Mouse (Mus musculus) CD4-positive naive resting alpha-beta T cell, adult 76 days (primary cell): Measurements from ENCODE around the gene Mmp25. TPM values are rescaled to one million over a fixed set of nuclear protein-coding genes. Genes with fewer than 3 reads are reported as not detected.

Experiments used
- total RNA-seq: library from RNA; stranded (reverse); gene quantifications from one replicate; pipeline ENCODE4 v1.2.4, GENCODE M21; 2023

Gene Mmp25
- 0.38 TPM for total RNA-seq

GRCm38 (mm10) chr17:23644613-23645495, at the start of gene Mmp25:
TSS of gene Mmp25 (minus strand) at chr17:23645277.

DNA sequence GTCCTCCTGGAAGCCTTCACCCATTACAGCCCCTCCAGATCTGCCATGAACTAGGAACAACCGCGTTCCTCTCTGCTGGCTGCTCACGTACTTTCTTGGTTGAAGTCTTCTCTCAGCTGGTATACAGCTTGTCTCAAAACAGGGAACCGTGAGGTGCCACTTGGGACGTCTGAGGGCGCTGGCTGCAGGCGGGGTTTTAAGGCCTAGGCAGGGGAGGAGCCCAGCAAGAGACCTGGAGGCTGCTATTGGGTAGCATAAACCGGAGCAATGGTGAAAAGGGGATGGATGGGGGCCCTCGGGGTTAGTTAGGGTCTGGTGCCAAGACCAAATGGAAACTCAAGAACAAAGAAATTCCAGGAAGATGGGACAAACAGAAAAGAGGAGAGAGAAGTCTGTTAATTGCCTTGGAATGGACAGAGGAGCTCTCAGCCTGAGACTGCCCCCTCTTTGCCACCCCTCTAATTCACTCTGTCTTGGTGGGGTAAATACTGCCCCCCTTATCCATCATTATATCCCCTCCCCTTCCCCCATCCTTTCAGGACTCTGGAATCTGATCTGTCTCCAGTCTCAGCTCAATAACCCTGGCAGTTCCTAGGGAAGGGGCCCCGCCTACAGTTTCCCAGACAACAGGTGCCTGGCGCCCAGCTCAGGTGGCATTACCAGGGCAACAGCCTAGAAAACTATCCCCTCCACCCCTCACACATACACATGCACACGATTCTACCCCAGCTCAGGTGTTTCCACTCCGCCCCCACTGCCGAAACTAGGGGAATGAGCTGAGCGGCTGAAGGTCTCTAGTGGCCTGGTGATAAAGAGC, 39.0 kb upstream of the Mmp25 start, which contains the start of gene Cldn9:
Cldn9 (minus strand) TSS at position 171 of the 817 bp plus-strand sequence.

DNA sequence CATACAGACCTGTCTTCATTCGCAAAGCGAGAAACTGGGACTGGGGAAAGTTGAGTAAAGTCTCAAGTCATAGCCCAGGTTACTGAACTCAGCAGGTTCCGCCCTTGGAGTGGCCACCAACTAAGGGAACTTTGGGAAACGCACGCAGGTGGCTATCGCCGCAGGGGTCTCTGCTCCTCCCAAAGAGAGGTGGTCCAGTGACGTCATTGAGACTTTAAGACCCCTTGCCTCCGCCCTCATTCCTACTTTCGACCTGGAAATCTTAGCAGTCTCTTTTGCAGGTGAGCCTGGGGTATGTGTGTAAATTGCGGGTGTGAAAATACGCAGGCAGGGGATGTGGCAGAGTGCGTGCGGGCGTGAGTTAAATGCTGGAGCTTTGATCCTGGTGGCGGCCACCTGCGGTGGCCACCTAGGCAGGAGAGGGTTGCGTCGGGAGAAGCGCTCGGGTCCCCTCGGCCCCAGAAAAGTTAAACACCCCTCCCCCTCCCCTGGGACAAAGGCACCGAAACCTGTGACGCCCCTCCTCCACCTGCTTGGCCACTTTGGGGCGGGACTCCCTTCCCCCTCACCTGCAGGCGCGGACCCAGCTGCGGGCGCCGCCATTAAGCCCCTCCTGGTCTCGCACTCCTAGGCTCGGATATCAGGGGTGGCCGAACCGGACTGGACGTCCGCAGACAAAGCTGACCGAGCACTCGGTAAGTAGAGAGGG, 34.2 kb upstream of the Mmp25 start, which contains the start of gene Cldn6:
Cldn6 (plus strand) TSS at position 123 of the 709 bp plus-strand sequence.

GRCm38 (mm10) chr17:23677236-23677679, 32.2 kb upstream of the Mmp25 start, which contains the start of gene Tnfrsf12a:
TSS of gene Tnfrsf12a (minus strand) at chr17:23677468.

GRCm38 (mm10) chr17:23673424-23674073, 28.5 kb upstream of the Mmp25 start, which contains the start of the genes Hcfc1r1 and Thoc6:
TSS of gene Hcfc1r1 (plus strand) at chr17:23673596.
TSS of gene Thoc6 (minus strand) at chr17:23673882.

DNA sequence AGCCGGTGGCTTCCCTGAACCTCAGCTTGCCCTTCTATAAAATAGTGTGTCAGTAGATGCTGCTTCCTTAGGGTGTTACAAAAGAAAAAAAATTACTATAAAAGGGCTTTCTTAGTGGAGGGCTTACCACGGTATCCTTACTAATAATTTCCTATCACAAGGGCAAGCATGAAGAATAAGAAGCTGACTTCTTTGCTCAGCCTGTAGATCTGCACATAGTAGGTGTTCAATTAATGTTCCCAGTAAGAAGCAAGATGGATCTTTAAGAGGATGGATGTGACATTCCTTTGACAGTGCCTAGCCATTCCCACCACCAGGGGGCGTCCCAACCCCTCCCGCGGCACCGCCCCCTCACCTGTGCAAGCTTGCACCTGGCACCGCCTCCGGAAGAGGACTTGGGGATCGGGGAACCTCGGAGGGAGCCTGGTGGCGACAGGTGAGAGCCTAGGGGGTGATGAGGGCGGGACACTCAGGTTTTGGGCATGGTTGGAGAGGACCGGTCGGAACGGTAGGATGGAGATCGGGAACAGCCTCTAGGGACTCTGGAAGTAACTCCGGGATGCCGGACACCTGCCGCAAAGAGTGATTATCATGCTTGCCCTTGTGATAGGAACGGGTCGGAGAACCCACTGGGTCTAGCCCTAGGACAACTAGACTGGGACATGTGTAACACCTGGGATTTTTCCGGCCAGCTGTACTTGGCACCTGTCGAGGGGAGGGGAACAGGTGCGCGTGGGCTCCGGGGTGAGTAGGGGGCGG, 15.2 kb upstream of the Mmp25 start, which contains the start of gene Bicdl2:
Bicdl2 (plus strand) TSS at position 390 of the 759 bp plus-strand sequence.

DNA sequence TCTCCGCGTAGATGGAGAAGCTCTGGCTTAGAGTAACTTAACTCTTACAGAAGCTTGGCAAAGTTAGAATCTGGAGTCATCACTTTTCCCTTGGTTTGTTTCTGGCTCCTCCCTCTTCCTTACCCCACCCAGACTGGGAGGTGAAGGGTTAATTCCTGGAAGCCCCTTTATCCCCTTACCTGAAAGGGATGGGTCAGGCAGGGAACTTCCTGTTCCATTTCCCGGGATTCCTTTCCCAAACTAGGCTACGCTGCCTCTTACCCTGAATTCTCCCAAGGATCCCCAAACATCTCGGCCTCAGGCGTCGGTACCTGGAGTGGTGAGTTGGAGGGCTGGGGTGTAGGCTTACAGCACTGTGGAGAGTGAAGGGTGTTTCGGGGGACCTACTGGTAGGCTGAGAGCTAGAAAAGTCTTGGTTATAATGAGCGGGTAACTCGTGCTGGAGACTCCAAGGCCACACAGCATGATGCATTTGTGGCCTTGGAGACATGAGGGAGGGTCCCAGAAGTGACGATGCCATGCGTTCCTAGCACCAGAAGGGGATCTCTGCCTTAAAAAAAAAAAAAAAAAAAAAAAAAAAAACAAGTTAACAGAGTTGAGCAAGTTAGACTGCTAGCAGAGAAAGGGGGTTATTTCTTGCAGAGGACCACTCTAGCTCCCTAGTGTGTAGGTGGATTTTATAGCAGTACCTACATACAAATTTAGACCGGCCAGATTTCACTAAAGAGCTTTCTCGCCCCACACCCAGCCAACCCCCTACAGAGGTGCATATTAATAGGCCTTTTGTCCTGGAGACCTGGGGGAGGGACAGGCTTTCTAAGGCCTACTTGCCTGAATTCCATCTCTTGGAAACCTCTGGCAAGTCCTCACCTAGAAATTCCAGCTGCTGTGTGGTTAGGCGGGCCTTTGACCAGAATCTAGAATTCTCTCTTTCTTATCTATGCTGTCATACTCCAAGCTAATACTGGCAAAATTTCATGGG, 44.1 kb downstream of the Mmp25 start, which contains the start of gene Zscan10:
Zscan10 (plus strand) TSS at position 216 of the 982 bp plus-strand sequence.

DNA sequence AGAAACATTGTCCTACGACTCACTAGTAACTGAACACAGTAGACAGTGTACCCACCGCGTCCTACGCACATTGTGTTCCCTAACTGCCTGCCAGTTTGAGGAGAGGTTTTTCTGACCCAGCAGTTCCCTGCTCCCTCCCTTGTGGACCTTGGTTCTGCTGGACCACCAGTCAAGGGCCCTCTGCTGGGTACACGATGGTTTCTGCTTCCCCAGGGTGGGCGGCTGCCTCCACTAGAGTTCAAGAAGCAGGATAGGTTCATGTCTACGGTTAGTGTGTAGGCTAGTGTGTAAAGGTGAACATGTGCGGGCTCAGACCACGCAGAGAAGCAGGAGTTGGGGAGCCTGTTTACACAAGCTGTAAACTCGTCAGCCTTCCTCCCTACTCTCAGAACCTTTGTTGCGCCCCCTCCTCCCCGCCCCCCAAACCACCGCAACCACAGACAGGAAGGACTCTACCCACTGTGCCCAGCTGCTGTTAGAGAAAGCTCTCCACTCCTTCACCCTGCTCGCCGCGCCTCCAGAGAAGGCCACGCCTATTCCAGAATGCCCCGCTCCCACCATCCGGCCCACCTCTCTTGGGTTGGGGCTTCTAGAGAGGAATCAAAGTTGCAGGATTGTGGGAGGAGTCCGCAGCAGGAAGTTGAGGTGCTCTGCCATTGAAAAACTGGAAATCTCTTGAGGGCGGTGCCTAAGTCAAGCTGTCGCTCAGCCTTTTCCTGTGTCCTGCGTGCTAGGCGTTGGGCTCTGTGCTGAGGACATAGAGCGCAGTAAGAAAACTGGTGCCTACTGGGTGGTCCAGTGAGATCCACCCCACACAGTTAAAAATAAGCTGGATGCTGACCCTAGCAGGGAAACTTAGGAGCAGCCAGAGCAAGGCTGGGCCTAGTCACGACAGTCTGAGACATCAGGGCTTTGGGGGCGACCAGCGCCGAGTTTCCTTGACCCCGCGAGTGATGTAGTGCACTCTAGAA, 46.2 kb downstream of the Mmp25 start, which contains the start of gene Zfp13:
Zfp13 (minus strand) TSS at position 906 of the 971 bp plus-strand sequence.

Other genes with a start within 250 kb of the Mmp25 start
- not detected for gene Vmn2r117, start 165.6 kb downstream of the Mmp25 start, total RNA-seq
- gene Zfp213, start 81.0 kb downstream of the Mmp25 start, total RNA-seq: 7.6 TPM
- not detected for gene Zfp13, start 45.8 kb downstream of the Mmp25 start, total RNA-seq
- gene Zscan10, start 44.4 kb downstream of the Mmp25 start, total RNA-seq: not detected
- gene Bicdl2, start 15.2 kb upstream of the Mmp25 start, total RNA-seq: 0.35 TPM
- 42.8 TPM for gene Hcfc1r1, start 28.3 kb upstream of the Mmp25 start, total RNA-seq
- gene Thoc6, start 28.6 kb upstream of the Mmp25 start, total RNA-seq: 22.1 TPM
- 71.7 TPM for gene Tnfrsf12a, start 32.2 kb upstream of the Mmp25 start, total RNA-seq
- not detected for gene Cldn6, start 34.0 kb upstream of the Mmp25 start, total RNA-seq
- not detected for gene Cldn9, start 38.7 kb upstream of the Mmp25 start, total RNA-seq
- not detected for gene 1520401A03Rik, start 77.5 kb upstream of the Mmp25 start, total RNA-seq
- 37.1 TPM for gene Pkmyt1, start 81.1 kb upstream of the Mmp25 start, total RNA-seq
- gene Paqr4, start 95.6 kb upstream of the Mmp25 start, total RNA-seq: 2.0 TPM
- 0.62 TPM for gene Kremen2, start 100.6 kb upstream of the Mmp25 start, total RNA-seq
- 18.9 TPM for gene Flywch1, start 126.3 kb upstream of the Mmp25 start, total RNA-seq
- gene Flywch2, start 140.8 kb upstream of the Mmp25 start, total RNA-seq: not detected
- gene Srrm2, start 145.3 kb upstream of the Mmp25 start, total RNA-seq: 1,551 TPM
- 130 TPM for gene Elob, start 183.9 kb upstream of the Mmp25 start, total RNA-seq
- gene Prss33, start 190.8 kb upstream of the Mmp25 start, total RNA-seq: not detected
- not detected for gene Prss32, start 198.6 kb upstream of the Mmp25 start, total RNA-seq
- 0.91 TPM for gene Prss41, start 198.9 kb upstream of the Mmp25 start, total RNA-seq
- gene Prss21, start 222.8 kb upstream of the Mmp25 start, total RNA-seq: not detected
- gene Dcpp1, start 235.6 kb upstream of the Mmp25 start, total RNA-seq: not detected
- gene Dcpp2, start 235.6 kb upstream of the Mmp25 start, total RNA-seq: not detected